Comparison of ENCODE assay signal across 10 mouse cellular contexts in the genomic region with DNA sequence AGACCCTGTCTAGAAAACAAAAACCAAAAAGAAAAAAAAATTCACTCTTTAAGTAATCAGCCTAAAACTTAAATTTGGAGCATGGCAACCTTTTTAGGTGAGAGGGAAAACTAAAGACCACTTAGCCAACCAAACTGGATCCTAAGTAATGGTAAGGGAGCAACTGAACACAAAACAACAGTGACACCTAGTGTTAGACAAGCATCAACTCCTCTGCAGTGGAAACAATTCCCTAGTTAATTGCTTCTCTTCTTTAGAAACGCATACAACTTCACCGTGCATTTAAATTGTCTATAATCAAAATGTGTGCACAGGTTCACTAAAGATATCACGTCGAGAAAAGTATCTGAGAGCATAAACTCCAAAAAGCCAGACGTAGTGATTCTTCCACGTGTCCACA.
DNase-seq lines count a peak whose midpoint lies in the region; ATAC-seq lines count a peak whose summit lies in the region.
"Had no signal": no experiment of that assay in that cellular context is flagged by ENCODE, and none has a peak within 500 bp of the region (broad histone marks: within the 10 kb centered on the region; RNA-seq: fewer than 3 reads in every experiment).

No protein-coding gene starts in this region.

- H3K27ac ChIP-seq in midbrain, embryonic 14.5 days (replicated peaks; ENCODE audit: low read depth, low read length): no peak overlapping the region
- H3K27ac ChIP-seq in midbrain, embryonic 15.5 days: no peak overlapping the region
- H3K27ac ChIP-seq: midbrain, embryonic 10.5 days had no signal

- no peaks in the 10 kb centered on the region for H3K4me1 ChIP-seq in midbrain, embryonic 14.5 days (ENCODE audit: control insufficient read depth, insufficient read depth, low read length)
- H3K4me1 ChIP-seq in midbrain, embryonic 15.5 days: no peaks in the 10 kb centered on the region
- H3K4me1 ChIP-seq: midbrain, embryonic 10.5 days had no signal

- no peaks in the 10 kb centered on the region for H3K9me3 ChIP-seq in midbrain, embryonic 14.5 days (ENCODE audit: control insufficient read depth, low read length)
- H3K9me3 ChIP-seq in midbrain, embryonic 15.5 days: no peaks in the 10 kb centered on the region

- 95% methylated on average over 6 of the region's 6 CpGs for WGBS in midbrain, embryonic 14.5 days
- WGBS in midbrain, embryonic 15.5 days: 87% methylated on average over 6 of the region's 6 CpGs

- ATAC-seq in frontal cortex, adult (ENCODE audit: low TSS enrichment): peak; percentile 77; the same call in 1 of the 2 replicates
- ATAC-seq in midbrain, embryonic 14.5 days (ENCODE audit: low FRiP score, low TSS enrichment): no peak
- no peak for ATAC-seq in midbrain, embryonic 15.5 days (replicated peaks)

- H3K4me2 ChIP-seq in midbrain, embryonic 14.5 days (ENCODE audit: low read length): no peak overlapping the region
- no peak overlapping the region for H3K4me2 ChIP-seq in midbrain, embryonic 15.5 days

- no peaks in the 10 kb centered on the region for H3K27me3 ChIP-seq in midbrain, embryonic 14.5 days (ENCODE audit: control insufficient read depth, insufficient read depth, low read length)
- H3K27me3 ChIP-seq in midbrain, embryonic 15.5 days (replicated peaks): no peaks in the 10 kb centered on the region

- H3K4me3 ChIP-seq in midbrain, embryonic 14.5 days (replicated peaks; ENCODE audit: low read depth, low read length): no peak overlapping the region
- H3K4me3 ChIP-seq in midbrain, embryonic 15.5 days: no peak overlapping the region
- H3K4me3 ChIP-seq: midbrain, embryonic 10.5 days had no signal

- no peak overlapping the region for H3K9ac ChIP-seq in midbrain, embryonic 14.5 days (replicated peaks; ENCODE audit: low read length)
- H3K9ac ChIP-seq in midbrain, embryonic 15.5 days: no peak overlapping the region

- H3K36me3 ChIP-seq in midbrain, embryonic 14.5 days (ENCODE audit: control insufficient read depth, insufficient read depth, low read length): peaks cover 27% of the 10 kb centered on the region
- H3K36me3 ChIP-seq in midbrain, embryonic 15.5 days (replicated peaks): 0 out of 2 replicates have a peak, but pooled peaks cover 3% of the 10 kb centered on the region

- DNase-seq in frontal cortex, postnatal 10 days (ENCODE audit: low spot score in 2 of 2): no peak
- DNase-seq in midbrain, embryonic 14.5 days: peak; percentile 75
- DNase-seq in embryo, embryonic 11 days: peak; percentile 54
- DNase-seq in spleen, postnatal 14 days (ENCODE audit: low spot score in 2 of 2): no peak
- no peak for DNase-seq in right cerebral cortex, adult 2 months (ENCODE audit: low spot score in 2 of 2)
- DNase-seq in frontal cortex, postnatal 14 days (ENCODE audit: low spot score in 2 of 2): no peak
- DNase-seq: right cerebral cortex, adult 18-20 months had no signal

Comparison
In these comparisons a context has a peak if more than half of its experiments do, and no peak if none do; other contexts are left out.
1. DNase-seq: peak in midbrain, embryonic 14.5 days (single experiment) and embryo, embryonic 11 days (single experiment); none in frontal cortex, postnatal 10 days (0 of 2), spleen, postnatal 14 days (0 of 2), right cerebral cortex, adult 2 months (0 of 2) and frontal cortex, postnatal 14 days (0 of 2).